Mouse (Mus musculus): ENCODE results near the gene Sema4b.
A peak's percentile ranks its signal among the peaks of the same experiment; 100 is the strongest.

The Sema4b gene

GRCm38 (mm10) chr7:80177438-80177837 is 9.2 kb upstream of the Sema4b start:
- no peak for DNase-seq (ENCODE audit: low spot score)

- DNase-seq (ENCODE audit: low spot score), result no peak
Measured at GRCm38 (mm10) chr7:80178037-80178729, 8.5 kb upstream of the Sema4b start.

GRCm38 (mm10) chr7:80179327-80179726 is 7.3 kb upstream of the Sema4b start:
- DNase-seq (ENCODE audit: low spot score), result no peak

GRCm38 (mm10) chr7:80179790-80180189 is 6.9 kb upstream of the Sema4b start:
- no peak for DNase-seq (ENCODE audit: low spot score)

GRCm38 (mm10) chr7:80180202-80180601 is 6.4 kb upstream of the Sema4b start:
- no peak for DNase-seq (ENCODE audit: low spot score)

- no peak for DNase-seq (ENCODE audit: low spot score)
Measured at GRCm38 (mm10) chr7:80181078-80181477, 5.6 kb upstream of the Sema4b start.

- DNase-seq (ENCODE audit: low spot score), result no peak
Measured at GRCm38 (mm10) chr7:80182139-80182538, 4.5 kb upstream of the Sema4b start.

- no peak for DNase-seq (ENCODE audit: low spot score)
Measured at GRCm38 (mm10) chr7:80183466-80183865, 3.2 kb upstream of the Sema4b start.

- DNase-seq (ENCODE audit: low spot score), result no peak
Measured at GRCm38 (mm10) chr7:80183969-80184368, 2.7 kb upstream of the Sema4b start.

- DNase-seq (ENCODE audit: low spot score), result no peak
Measured at GRCm38 (mm10) chr7:80184551-80184950, 2.1 kb upstream of the Sema4b start.

GRCm38 (mm10) chr7:80184968-80185367 is 1.7 kb upstream of the Sema4b start:
- no peak for DNase-seq (ENCODE audit: low spot score)

GRCm38 (mm10) chr7:80186021-80186420 is 620 bp upstream of the Sema4b start:
- peak; percentile 87 for DNase-seq (ENCODE audit: low spot score)

- DNase-seq (ENCODE audit: low spot score), result no peak
Measured at GRCm38 (mm10) chr7:80187501-80187900, 860 bp downstream of the Sema4b start.

GRCm38 (mm10) chr7:80188579-80189125 is 2.0 kb downstream of the Sema4b start:
- DNase-seq (ENCODE audit: low spot score), result no peak

GRCm38 (mm10) chr7:80189147-80189933 is 2.7 kb downstream of the Sema4b start:
- no peak for DNase-seq (ENCODE audit: low spot score)

- peak; percentile 65 for DNase-seq (ENCODE audit: low spot score)
Measured at GRCm38 (mm10) chr7:80191455-80191854, 4.8 kb downstream of the Sema4b start.

- DNase-seq (ENCODE audit: low spot score), result peak; percentile 88
Measured at GRCm38 (mm10) chr7:80192226-80193061, 5.8 kb downstream of the Sema4b start.

GRCm38 (mm10) chr7:80193941-80194739 is 7.5 kb downstream of the Sema4b start:
- DNase-seq (ENCODE audit: low spot score), result no peak

GRCm38 (mm10) chr7:80195146-80195545 is 8.5 kb downstream of the Sema4b start:
- no peak for DNase-seq (ENCODE audit: low spot score)

- DNase-seq (ENCODE audit: low spot score), result no peak
Measured at GRCm38 (mm10) chr7:80195576-80196263, 9.1 kb downstream of the Sema4b start.

- no peak for DNase-seq (ENCODE audit: low spot score)
Measured at GRCm38 (mm10) chr7:80197371-80197770, 10.7 kb downstream of the Sema4b start.
